Mouse (Mus musculus) midbrain, embryonic 14.5 days (tissue): ENCODE measurements around the gene Ttc23. TPM values are rescaled to one million over a fixed set of nuclear protein-coding genes. Genes with fewer than 3 reads are reported as not detected.

Experiments
- ATAC-seq: fragments of 200-750 bp; cut with Nextera tagmentation; 2 replicates; pipeline ENCODE4 v1.8.0; 2017; ENCODE audit warnings: moderate number of reproducible peaks, moderate library complexity; ENCODE audit not compliant: low FRiP score, low TSS enrichment
- DNase-seq: peaks from one replicate; pipeline ENCODE4 v3.0.0-alpha.2; 2015
- H3K27ac ChIP-seq: fragments of 300-500 bp; sonication (generic); replicated peaks from 2 replicates; pipeline ENCODE4 v1.5.1; 2014; ENCODE audit warnings: mild to moderate bottlenecking, low read depth, low read length, moderate library complexity
- H3K27me3 ChIP-seq: fragments of 300-500 bp; sonication (generic); 2 replicates; pipeline ENCODE4 v1.6.1; 2014; ENCODE audit warnings: low read length, control low read depth, mixed read lengths; ENCODE audit not compliant: control insufficient read depth, insufficient read depth
- H3K36me3 ChIP-seq: fragments of 300-500 bp; sonication (generic); 2 replicates; pipeline ENCODE4 v1.6.1; 2014; ENCODE audit warnings: low read length, control low read depth; ENCODE audit not compliant: control insufficient read depth, insufficient read depth
- H3K4me1 ChIP-seq: fragments of 300-500 bp; sonication (generic); 2 replicates; pipeline ENCODE4 v1.6.1; 2014; ENCODE audit warnings: mild to moderate bottlenecking, antibody characterized with exemption, low read length, control low read depth; ENCODE audit not compliant: control insufficient read depth, insufficient read depth
- H3K4me2 ChIP-seq: fragments of 300-500 bp; sonication (generic); 2 replicates; pipeline ENCODE4 v1.6.1; 2014; ENCODE audit warnings: mild to moderate bottlenecking, low read length, moderate library complexity
- H3K4me3 ChIP-seq: fragments of 300-500 bp; sonication (generic); replicated peaks from 2 replicates; pipeline ENCODE4 v1.5.1; 2014; ENCODE audit warnings: low read depth, low read length
- H3K9ac ChIP-seq: fragments of 300-500 bp; sonication (generic); replicated peaks from 2 replicates; pipeline ENCODE4 v1.6.1; 2014; ENCODE audit warnings: mild to moderate bottlenecking, low read length, moderate library complexity
- H3K9me3 ChIP-seq: fragments of 300-500 bp; sonication (generic); 2 replicates; pipeline ENCODE4 v1.6.1; 2016; ENCODE audit warnings: low read length, control low read depth, mixed read lengths; ENCODE audit not compliant: control insufficient read depth
- WGBS: fragments of 180-500 bp; shearing (Covaris S2); extraction: QIAGEN DNeasy Blood & Tissue Kit; methylation state at CpG from one replicate; pipeline ENCODE4 v1.1.7; 2014; 5-methylcytosine and 5-hydroxymethylcytosine counted together
- polyA plus RNA-seq: library from polyadenylated mRNA; unstranded; fragments of >200 nt; fragmentation: Nextera tagmentation; extraction: Ambion mirVana; gene quantifications from 2 replicates; pipeline ENCODE4 v1.2.1, GENCODE M21; 2014

Ttc23 gene
- polyA plus RNA-seq, 1 experiment from 2014 or later: 12.8 TPM

DNA sequence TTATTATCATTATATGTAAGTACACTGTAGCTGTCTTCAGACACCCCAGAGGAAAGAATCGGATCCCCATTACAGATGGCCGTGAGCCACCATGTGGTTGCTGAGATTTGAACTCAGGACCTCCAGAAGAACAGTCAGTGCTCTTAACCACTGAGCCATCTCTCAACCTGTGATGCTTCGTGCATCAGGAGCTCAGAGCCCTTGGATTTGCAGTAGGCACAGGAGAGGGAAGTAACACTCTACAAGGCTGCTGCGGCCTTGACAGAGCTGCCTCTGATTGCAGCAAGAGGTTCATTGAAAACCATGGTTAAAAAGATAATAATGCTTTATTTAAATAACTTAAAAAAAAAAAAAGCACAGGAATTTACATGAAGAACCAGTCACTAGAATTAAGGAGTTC, 1.2 kb downstream of the Ttc23 start:
- peak overlapping the region; percentile 32 for H3K4me2 ChIP-seq
- WGBS: 59% methylated on average over 4 of the region's 4 CpGs

DNA sequence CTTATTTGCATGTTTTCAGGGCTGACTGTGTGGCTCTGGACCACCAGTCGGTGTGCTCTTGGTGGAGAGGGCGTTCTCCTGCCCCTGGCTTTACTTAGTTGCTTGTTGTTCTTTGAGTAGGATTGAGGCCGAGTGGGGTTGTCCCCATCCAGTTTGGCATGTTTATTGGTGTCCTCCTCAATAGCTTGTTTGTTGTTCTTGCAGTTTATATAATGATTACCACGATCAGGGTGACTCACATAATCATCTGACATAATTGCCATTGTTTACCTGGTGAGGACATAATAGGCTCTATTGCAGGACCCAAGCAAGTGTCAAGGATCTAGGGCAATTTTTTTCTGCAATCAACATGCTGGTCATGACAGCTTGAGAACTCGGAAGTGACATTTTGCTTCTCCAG, 5.0 kb downstream of the Ttc23 start:
- ATAC-seq: no peak
- H3K4me3 ChIP-seq: no peak overlapping the region
- no peak for DNase-seq
- peaks cover 2% of the 10 kb centered on the region; the same call in 1 of the 2 replicates for H3K4me1 ChIP-seq
- H3K27me3 ChIP-seq: no peaks in the 10 kb centered on the region
- WGBS: 87% methylated on average over 5 of the region's 5 CpGs
- H3K4me2 ChIP-seq: no peak overlapping the region
- no peaks in the 10 kb centered on the region for H3K36me3 ChIP-seq
- H3K9ac ChIP-seq: no peak overlapping the region
- H3K9me3 ChIP-seq: no peaks in the 10 kb centered on the region
- no peak overlapping the region for H3K27ac ChIP-seq

More for the DNA sequence above, 1.2 kb downstream of the Ttc23 start:
- H3K4me1 ChIP-seq: peaks cover 16% of the 10 kb centered on the region; the same call in 1 of the 2 replicates
- peak overlapping the region; percentile 28; the same call in 1 of the 2 replicates for H3K4me3 ChIP-seq
- H3K9ac ChIP-seq: no peak overlapping the region
- H3K27ac ChIP-seq: no peak overlapping the region
- no peak for DNase-seq
- no peaks in the 10 kb centered on the region for H3K36me3 ChIP-seq
- no peaks in the 10 kb centered on the region for H3K27me3 ChIP-seq
- no peaks in the 10 kb centered on the region for H3K9me3 ChIP-seq
- ATAC-seq: no peak

DNA sequence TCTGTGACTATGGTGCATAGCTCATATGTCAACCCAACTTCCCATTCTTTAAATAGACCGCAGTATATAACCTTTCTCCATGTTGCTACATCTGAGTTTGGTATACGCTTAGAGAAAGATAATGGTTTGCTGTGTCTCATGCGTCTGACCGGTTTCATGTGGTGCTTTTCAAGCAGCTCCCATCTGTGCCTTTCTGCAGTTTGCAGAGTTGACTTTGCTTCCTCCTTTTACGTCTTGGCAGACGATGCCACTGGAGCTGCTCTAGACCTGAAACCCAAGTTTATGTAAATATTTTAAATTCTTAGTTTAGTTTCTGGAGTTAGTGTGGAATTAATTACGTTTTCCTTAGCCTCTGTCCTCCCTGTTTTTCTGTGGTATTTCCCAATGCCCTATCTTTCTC, 7.5 kb downstream of the Ttc23 start:
- ATAC-seq (no peak), DNase-seq (no peak)
- Histone ChIP-seq H3K4me1 (peaks cover 2% of the 10 kb centered on the region; the same call in 1 of the 2 replicates), H3K36me3 (no peaks in the 10 kb centered on the region), H3K4me2 (no peak overlapping the region), H3K4me3 (no peak overlapping the region), H3K27ac (no peak overlapping the region), H3K27me3 (no peaks in the 10 kb centered on the region), H3K9me3 (no peaks in the 10 kb centered on the region), H3K9ac (no peak overlapping the region)
- 90% methylated on average over 7 of the region's 7 CpGs for WGBS

DNA sequence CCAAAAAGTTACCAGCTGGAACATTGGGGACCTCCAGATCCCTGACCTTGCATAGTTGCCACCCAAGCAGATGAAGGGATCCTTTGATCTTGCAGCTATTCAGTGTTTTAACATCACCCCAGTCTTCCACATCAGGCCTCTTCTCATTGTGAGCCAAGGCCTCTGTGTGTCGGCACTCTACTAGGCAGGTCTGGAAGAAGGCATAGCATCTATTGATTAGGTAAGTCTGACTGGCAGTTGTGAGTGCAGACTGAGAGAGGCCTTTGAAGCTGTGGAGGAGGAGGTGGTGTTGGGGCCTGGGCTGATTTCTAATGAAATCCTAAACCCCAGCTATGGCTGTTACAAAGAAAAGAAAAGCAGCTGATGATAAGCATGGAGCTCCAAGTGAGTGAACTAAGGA, 8.0 kb downstream of the Ttc23 start:
- Histone ChIP-seq H3K36me3 (no peaks in the 10 kb centered on the region), H3K4me3 (no peak overlapping the region), H3K9ac (no peak overlapping the region), H3K9me3 (no peaks in the 10 kb centered on the region), H3K27me3 (no peaks in the 10 kb centered on the region), H3K4me2 (peak overlapping the region; percentile 27), H3K4me1 (no peaks in the 10 kb centered on the region), H3K27ac (no peak overlapping the region)
- DNase-seq (peak; percentile 67), ATAC-seq (peak; percentile 58; the same call in 1 of the 2 replicates)
- 5% methylated on average over 1 of the region's 1 CpGs for WGBS

DNA sequence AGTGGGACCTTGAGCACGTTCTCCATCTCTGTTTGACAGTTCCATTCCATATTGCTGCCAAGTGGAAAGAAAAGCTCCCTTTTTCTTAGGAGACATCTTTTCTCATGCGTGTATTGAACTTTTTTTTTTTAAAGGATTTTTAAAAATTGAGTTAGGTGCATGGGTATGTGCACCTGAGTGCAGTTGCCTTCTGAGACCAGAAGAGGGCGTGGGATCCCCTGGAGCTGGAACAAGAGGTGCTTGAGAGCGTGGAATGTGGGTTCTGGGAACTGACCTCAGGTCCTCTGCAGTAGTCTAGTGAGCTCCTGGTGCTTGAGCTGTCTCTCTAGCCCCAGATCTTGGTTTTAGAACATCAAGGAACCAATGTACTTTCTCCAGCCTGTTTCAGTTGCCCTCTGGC, 10.9 kb downstream of the Ttc23 start:
- DNase-seq (no peak), ATAC-seq (no peak)
- H3K9me3 ChIP-seq: no peaks in the 10 kb centered on the region
- H3K9ac ChIP-seq: no peak overlapping the region
- WGBS: 95% methylated on average over 4 of the region's 4 CpGs
- H3K4me2 ChIP-seq: no peak overlapping the region
- no peaks in the 10 kb centered on the region for H3K27me3 ChIP-seq
- no peaks in the 10 kb centered on the region for H3K36me3 ChIP-seq
- H3K4me3 ChIP-seq: no peak overlapping the region
- no peak overlapping the region for H3K27ac ChIP-seq
- H3K4me1 ChIP-seq: no peaks in the 10 kb centered on the region

DNA sequence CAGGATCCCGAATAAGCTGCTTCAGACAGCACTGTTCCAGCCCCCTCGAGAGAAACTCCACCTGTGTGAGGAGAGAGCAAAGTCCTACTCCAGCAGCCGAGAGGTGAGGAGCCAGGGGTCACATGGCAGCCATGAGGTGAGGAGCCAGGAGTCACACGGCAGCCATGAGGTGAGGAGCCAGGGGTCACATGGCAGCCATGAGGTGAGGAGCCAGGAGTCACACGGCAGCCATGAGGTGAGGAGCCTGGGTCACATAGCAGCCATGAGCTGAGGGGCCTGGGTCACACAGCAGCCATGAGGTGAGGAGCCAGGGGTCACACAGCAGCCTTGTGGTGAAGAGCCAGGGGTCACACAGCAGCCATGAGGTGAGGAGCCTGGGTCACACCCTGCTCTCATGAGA, 15.2 kb downstream of the Ttc23 start:
- ATAC-seq (no peak), DNase-seq (no peak)
- WGBS: 87% methylated on average over 5 of the region's 5 CpGs

DNA sequence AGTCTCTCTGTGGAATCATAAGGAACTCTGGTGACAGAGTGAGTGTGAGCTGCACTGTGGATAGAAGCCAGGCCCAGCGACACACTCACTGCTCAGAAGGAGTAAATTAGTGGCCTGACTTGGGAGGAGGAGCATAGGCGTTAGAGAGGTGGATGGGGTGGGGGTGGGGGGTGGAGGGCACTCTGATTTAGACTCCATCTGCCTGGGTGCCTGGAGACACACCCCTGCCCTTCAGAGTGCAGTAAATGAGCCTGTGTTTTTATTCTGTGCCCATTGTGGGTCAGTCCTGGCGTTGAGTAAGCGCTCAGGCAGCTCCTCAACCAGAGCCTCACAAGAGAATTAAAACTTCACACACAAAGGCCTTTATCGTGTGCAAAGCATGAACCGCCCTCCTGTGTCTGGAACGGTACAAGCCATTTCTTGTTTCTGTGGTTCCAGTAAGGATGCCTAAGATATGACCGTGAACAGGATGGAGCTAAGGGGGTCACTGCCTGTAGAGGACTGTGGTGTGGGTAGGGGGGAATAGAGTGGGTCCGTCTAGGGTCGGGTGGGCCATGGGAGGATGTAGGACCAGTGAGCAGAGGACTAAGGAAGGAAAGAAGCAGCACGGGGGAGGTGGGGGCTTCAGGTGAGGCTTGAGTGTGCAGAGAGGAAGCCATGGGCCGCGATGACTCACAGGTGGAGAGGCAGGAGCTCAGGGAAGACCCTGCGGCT, 16.9 kb downstream of the Ttc23 start:
- Histone ChIP-seq H3K27me3 (no peaks in the 10 kb centered on the region), H3K9ac (no peak overlapping the region), H3K4me1 (no peaks in the 10 kb centered on the region), H3K4me3 (no peak overlapping the region), H3K4me2 (no peak overlapping the region), H3K36me3 (no peaks in the 10 kb centered on the region), H3K27ac (no peak overlapping the region), H3K9me3 (no peaks in the 10 kb centered on the region)
- DNase-seq (no peak), ATAC-seq (no peak)
- 75% methylated on average over 14 of the region's 14 CpGs for WGBS

More for the DNA sequence above, 15.2 kb downstream of the Ttc23 start:
- Histone ChIP-seq H3K9me3 (no peaks in the 10 kb centered on the region), H3K4me1 (no peaks in the 10 kb centered on the region), H3K27ac (no peak overlapping the region), H3K36me3 (no peaks in the 10 kb centered on the region), H3K4me3 (no peak overlapping the region), H3K4me2 (no peak overlapping the region), H3K9ac (no peak overlapping the region), H3K27me3 (no peaks in the 10 kb centered on the region)

DNA sequence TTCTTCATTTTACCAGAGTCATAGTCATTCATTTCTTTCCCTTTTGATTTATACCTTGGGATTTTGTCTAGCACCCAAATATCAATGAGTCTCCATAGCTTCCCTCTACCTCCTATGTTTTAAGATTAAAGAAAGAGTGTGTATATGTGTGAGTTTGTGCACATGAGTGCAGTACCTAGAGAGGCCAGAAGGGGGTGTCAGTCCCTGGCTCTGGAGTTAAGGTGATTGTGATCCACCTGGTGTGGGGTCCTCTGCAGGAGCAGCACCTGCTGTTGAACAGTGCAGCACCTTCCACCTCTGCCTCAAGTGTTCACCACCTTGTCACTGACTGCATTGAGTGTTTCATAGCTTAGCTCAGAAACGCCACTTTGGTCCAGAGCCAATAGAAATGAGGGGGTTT, 23.8 kb downstream of the Ttc23 start:
- ATAC-seq: no peak
- Histone ChIP-seq H3K9me3 (no peaks in the 10 kb centered on the region), H3K27ac (no peak overlapping the region), H3K36me3 (no peaks in the 10 kb centered on the region; the same call in 1 of the 2 replicates), H3K4me2 (no peak overlapping the region), H3K9ac (no peak overlapping the region), H3K4me1 (no peaks in the 10 kb centered on the region), H3K27me3 (no peaks in the 10 kb centered on the region), H3K4me3 (no peak overlapping the region)
- DNase-seq: no peak
- WGBS: 100% methylated on average over 1 of the region's 1 CpGs

DNA sequence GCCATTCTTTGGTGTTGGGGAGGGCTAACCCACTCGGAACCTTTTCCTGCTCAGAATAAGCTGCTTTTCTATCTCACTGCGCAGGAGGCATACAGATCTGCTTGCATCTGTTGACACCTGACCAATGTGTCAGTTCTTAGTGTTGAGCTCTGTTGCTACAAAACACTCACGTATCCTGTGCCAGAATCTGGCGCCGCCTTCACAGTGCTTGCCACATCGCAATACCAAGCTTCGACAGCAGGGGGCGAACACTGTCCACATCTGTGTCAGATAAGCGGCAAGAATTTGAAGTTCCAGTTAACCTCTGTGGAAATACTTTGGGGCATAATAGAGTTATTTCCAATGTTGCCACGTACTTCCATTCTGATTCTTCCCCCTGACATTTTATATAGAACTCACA, 25.4 kb downstream of the Ttc23 start:
- H3K27me3 ChIP-seq: no peaks in the 10 kb centered on the region
- ATAC-seq (peak; percentile 66; the same call in 1 of the 2 replicates), DNase-seq (peak; percentile 96)
- H3K9ac ChIP-seq: no peak overlapping the region
- H3K36me3 ChIP-seq: no peaks in the 10 kb centered on the region; the same call in 1 of the 2 replicates
- H3K9me3 ChIP-seq: no peaks in the 10 kb centered on the region
- H3K4me2 ChIP-seq: no peak overlapping the region
- H3K27ac ChIP-seq: no peak overlapping the region
- 9% methylated on average over 10 of the region's 10 CpGs for WGBS
- H3K4me3 ChIP-seq: no peak overlapping the region
- H3K4me1 ChIP-seq: no peaks in the 10 kb centered on the region
